Mouse (Mus musculus) heart, postnatal 25 days (tissue): ENCODE data around the gene Ablim2. TPM values are rescaled to one million over a fixed set of nuclear protein-coding genes. Genes with fewer than 3 reads are reported as not detected.

Experiments
- DNase-seq: peaks from one replicate; pipeline ENCODE4 v3.0.0; 2022; ENCODE audit warnings: low spot score
- intact Hi-C: fragments of 180-260 bp; cut with DNase I; formaldehyde crosslinking; loops from one replicate; pipeline ENCODE4 v1.15.1; 2025
- total RNA-seq, 2 experiments: library from RNA; stranded (reverse); gene quantifications; 2 replicates each; pipeline ENCODE4 v1.2.3; 2021

The Ablim2 gene
- total RNA-seq, 2 experiments from 2014 or later: 14.9 to 16.0 TPM

DNA sequence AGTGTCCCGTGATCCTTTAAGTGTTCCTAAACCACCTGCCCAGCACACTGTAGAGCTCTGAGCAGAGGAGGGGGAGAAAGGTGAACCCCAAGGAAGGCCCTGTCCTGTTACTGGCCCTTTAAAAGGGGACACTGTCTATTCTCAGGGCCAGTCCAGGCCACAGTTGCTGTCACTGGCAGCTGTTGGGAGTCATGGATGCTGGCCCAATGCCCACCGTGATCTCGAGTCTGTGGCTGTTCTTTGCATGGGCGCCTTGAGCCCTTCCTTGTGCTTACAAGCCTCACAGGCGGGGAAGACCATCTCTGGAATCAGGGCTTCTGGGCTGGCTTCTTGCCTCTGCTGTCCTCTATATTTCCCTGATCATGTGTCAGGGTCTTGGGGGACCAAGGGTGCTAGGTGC lies 4.7 kb downstream of the Ablim2 start:
- peak; percentile 48 for DNase-seq
- intact Hi-C loops: no loop called here

DNA sequence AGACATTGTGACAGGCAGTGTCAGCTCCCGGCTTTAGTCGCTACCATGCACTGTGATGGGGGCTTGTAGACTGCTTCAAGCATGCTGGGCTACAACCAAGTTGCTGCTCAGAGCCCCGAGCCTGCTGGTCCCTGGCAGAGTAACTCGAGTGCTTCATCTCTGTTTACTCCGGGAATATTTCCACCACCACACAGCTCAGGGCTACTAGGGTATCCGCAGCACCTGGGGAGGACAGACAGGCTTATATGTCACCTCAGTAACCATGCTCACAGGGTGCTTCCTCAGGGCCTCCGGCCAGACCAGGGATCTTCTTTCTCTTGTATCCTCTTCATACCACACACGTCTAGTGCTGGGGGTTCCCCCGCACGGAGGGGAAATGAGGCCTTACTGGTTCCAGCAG lies 5.2 kb downstream of the Ablim2 start:
- intact Hi-C loops: no loop called here
- no peak for DNase-seq

DNA sequence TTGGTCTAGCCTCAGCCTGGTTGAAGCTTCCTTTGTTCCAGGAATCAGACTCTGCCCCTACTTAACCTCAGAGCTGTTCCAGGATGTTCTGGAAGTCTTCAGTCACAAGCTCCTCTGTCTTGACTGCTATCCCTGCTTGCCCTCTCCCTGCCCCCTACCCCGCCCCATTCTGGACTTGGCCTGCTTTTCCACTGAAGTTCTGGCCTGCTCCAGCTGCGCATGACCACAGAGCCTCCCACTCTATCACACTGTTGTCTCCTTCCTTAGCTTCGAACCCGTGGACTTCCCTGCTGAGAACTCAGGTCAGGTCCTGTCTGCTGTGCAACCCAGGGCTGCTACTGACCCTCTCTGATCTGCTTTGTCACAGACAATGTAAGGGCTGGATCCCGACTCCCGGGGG lies 8.2 kb downstream of the Ablim2 start:
- intact Hi-C loops: no loop called here
- DNase-seq: no peak

DNA sequence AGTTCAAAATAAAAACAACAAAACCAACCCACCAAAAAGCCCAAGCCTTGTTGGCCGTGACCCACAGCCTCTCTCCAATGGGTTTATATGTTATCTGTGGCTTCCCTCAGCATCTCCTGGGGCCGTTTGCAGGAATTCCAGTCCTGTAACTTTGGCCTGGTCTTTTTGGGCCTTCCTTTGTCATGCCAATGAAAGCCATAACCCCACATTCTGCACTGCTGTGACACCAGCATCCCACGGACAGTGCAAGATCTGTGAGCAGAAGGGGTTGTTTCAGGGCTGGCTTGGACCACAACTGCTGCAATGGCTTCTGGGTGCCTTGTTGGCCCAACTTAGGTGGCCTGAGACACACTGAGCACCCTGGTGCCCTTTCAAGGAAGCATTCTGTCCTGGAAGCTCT lies 10.8 kb downstream of the Ablim2 start:
- DNase-seq: no peak
- intact Hi-C loops: no loop called here

DNA sequence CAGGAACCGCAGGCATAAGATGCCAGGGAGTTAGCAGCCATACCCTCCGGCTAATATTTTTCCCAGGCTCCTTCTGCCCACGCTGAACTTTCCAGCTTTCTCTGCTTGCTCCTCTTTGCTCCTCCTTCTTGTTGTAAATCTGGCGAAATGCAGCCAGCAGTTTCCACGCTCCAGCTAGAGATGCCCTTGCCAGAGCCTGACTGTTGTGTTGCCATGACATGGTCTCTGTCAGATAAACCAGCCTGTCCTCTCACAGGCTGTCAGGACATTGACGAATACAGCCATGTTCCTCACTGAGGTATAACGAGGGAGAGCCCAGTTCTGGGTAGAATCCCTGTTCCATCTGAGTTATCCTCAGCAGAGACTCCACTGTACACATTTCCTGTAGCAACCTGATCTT lies 11.3 kb downstream of the Ablim2 start:
- no peak for DNase-seq
- intact Hi-C loops: no loop called here

DNA sequence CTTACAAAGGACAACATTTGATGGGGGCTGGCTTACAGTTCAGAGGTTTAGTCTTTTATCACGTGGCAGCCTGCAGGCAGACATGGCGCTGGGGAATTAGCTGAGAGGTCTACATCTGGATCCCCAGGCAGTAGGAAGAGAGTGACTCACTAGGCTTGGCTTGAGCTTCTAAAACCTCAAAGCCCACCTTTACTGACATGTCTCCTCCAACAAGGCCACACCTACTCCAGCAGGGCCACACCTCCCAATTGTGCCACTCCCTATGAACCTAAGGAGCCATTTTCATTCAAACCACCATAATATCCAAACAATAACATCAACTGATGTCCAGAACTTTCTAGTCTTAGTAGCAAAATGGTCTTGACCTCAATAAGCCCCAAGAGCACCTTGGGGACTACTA lies 12.6 kb downstream of the Ablim2 start:
- no peak for DNase-seq
- intact Hi-C loops: no loop called here

DNA sequence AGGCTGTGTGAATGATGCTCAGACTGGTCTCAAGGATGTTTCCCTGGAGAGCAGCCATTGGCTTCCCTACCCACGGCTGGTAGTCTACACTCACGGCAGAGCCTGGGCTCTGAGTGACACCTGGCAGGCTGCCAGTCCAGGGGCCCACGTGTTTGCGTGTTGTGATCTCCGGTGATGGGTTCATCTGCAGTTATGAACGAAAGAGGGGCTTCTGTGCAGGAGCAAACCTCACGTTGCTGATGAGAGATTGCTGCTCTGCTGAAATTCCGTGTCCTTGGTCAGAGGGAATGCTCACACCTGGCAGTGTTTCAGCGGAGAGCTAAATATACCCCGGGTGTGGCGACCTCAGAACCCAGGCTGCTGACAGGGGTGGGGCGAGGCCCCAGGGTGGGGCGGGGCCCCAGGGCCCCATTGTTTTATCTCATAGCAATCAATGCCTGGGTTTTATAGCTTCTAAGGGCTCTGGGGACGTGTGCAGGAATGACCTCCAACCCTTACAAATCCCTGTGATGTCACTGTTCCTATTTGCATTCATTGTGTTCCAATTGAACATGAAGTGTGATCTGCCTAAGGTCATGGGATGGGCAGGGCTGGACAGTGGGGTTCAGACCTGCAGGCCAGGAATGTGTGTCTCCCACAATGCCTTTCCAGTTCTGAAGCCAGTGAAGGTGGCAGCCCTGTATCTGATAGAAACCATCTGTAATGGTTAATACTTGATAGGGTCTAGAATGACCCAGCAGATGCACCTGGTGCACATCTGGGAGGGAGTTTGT lies 13.4 kb downstream of the Ablim2 start:
- DNase-seq: no peak
- intact Hi-C loops: no loop called here

DNA sequence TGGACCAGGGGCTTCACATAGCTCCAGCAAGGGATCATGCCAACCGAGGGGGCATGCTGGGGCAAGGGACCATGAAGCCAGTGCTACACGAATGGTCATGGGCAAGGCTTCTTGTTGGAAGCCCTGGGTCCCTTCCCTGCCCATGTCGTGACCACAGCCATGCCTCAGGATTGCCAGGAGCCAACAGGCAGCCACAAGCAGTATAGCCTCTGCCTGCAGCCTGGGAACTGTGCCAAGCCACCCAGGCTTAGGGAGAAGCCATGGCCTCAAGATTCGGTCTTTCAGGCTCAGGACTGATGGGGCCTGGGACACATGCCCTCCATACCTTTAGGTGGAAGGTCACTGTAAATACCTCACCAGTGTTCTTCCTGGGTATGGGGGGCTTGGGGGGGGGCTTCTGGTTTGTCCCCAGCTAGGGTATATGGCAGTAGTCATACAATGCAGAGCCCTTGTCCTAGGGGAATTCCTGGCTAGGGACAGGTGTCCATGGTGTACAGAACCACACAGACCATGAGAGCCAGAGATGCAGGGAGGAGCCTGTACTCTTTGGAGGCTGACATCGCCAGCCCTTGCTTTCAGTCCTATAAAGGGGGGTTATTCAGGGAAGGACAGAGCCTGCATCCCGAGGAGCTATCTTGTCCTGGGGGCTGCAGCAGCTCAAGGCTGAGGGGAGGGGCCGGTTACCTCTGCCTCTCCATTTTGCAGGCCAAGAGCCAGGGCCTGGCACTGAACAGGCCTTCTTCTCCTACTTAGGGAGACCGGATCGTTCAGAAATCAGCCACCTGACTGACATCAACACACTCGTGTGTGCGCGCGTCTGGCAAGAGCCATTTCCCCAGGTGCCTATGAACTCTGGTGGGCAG lies 15.8 kb downstream of the Ablim2 start:
- intact Hi-C loops: no loop called here
- no peak for DNase-seq

DNA sequence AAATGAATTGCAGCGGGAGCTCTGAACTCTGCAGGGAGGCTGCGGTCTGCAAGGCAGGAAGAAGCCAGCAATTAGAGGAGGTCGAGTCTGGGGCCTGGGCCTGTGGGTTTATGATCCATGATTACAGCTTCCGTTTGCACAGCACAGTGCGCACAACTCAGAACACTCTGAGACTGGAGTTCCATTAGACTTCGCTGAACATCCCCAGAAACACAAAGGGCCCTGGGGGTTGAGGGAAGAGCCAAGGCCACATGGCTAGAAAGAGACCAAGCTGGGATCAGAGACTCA lies 16.4 kb downstream of the Ablim2 start:
- intact Hi-C loops: no loop called here
- no peak for DNase-seq

DNA sequence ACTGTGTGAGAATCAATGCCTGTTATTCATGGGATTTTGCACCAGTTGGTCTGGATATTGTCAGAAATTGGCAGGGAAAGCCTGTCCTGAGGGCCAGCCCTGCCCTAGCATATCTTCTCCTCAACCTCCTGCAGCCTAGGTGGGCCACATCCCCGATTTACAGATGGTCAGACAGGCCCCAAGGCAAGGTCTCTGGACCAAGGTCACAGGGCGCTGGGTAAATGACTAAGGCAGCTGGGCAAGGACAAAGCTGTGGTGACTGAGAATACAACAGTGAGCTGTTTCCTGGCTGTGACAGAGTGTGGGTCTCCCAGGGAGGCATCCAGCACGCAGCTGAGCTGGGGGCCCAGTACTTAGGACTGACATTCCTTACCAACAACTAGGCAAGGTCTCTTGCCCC lies 23.4 kb downstream of the Ablim2 start:
- no peak for DNase-seq

DNA sequence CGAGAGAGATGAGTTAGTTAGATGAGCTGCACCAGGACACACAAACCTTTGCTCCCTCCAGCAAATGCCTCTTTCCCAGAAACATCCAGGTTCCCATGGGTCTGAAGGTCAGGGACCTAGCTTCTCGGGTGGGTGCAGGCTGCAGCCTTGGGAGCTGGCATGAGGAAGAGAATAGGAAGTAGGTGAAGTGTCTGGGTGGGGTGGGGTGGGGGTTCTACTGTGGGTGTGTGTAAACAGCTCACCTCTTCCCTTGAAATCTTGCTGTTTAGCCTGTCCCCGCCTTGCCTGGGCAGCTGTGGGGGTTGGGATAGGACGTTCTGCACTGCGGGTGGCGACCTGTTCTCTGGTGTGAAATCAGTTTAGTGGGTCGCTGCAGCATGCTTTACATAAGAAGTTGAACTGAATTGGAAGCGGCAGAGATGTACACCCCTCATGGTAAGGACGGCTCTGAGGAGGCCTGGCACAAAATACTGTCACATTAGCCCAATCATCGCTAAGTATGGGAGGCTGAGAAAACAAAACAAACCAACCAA lies 25.0 kb downstream of the Ablim2 start:
- DNase-seq: no peak
- intact Hi-C loops: no loop called here

More for the DNA sequence above, 23.4 kb downstream of the Ablim2 start:
- intact Hi-C loops: no loop called here

DNA sequence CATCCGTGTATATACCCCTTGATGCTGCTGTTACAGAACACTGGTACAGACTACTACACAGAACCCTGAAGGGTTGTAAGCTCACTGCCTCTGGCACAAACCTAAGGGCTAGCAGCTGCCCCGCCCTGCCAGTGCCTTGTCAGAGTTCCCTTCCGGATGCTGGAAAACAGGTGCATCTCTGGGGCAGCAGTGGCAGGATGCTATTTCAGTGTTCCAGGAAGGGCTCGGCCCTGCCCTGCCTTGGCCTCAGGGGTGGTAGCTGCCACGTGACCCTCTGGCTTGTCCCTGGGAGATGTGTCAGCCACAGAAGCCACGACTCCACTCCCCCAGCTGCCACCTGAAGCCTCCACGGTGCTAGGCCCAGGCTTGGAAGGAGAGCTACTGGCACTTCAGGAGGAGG lies 28.2 kb downstream of the Ablim2 start:
- intact Hi-C loops: no loop called here
- DNase-seq: no peak

DNA sequence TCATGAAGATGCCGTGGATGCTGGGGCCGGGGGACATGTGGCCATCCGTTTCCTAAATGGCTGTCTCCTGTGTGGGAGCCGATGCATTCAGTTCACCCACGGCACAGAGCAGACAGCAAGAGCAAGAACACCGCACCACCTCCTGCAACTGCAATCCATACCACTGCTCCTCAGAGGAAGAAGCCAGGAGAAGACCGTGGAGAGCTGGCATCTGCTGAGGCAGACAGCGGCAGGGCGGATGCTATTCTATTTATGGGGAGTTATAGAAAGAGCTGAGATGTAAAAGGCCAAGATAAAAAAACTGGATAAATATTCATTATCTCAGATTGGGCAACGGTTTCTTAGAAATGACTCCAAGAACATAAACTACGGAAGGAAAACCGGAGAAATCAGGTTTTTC lies 30.2 kb downstream of the Ablim2 start:
- no peak for DNase-seq
- intact Hi-C loops: no loop called here

DNA sequence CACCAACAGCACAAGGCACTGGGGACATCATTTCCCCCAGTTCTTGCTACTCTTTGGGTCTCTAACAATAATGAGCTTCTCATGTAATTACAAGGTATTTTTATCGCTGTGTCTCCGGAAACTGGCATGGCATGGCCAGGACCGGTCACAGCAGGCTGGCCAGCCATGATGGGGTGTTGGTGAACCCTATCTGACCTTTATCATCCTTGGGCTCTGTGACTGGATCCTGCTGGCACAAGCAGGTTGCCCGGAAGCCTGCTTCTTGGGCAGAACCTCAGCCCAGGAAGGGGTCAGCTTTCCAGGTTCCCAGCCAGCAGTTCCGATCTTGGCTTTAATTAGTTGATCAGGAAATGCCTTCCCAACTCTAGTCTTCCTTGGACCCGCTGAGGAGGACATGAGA lies 31.0 kb downstream of the Ablim2 start:
- intact Hi-C loops: no loop called here
- DNase-seq: no peak

DNA sequence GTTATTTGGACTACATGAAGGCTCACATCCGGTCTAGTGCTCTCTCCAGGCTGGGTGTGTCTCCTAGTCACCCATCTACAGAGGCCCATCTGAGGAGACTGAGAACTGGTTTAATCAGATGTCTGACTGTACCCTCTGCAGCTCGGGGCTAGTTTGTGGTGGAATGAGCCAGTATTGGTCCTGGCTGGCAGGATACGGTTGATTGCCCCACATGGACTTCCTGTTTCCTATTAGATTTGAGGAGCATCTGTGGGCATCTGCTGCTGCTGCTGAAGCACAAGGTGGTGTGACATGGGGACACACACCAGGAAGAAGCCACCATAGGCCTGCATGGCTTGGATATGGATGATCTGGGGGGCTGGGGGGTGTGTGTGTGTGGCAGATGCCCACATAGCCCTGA lies 32.0 kb downstream of the Ablim2 start:
- intact Hi-C loops: no loop called here
- DNase-seq: no peak

DNA sequence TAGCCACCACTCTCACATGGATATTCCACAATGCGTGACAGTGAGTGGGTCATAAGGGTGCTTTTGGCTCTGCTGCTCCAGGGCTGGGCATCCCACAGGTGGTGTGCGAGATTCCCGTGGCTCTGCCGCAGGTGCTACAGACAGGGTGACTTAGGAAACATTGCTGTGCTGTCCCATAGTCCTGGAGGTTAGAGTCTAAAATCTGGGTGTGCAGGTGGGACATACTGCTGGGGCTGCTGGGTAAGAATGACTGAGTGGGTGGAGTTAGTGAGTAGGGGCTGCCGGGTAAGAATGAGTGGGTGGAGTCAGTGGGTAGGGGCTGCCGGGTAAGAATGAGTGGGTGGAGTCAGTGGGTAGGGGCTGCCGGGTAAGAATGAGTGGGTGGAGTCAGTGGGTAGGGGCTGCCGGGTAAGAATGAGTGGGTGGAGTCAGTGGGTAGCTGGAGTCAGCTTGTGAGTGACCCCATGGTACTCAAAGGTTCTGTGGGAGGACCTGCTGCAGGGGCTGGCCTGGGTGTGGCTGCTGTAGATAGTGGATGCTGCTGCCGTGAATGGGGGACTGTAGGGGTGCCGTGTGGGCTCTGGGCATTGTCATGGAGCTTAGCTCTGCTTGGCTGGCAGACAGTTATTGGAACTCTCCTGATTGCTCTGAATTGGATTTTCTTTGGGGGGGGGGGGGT lies 32.8 kb downstream of the Ablim2 start:
- no peak for DNase-seq
- intact Hi-C loops: no loop called here

DNA sequence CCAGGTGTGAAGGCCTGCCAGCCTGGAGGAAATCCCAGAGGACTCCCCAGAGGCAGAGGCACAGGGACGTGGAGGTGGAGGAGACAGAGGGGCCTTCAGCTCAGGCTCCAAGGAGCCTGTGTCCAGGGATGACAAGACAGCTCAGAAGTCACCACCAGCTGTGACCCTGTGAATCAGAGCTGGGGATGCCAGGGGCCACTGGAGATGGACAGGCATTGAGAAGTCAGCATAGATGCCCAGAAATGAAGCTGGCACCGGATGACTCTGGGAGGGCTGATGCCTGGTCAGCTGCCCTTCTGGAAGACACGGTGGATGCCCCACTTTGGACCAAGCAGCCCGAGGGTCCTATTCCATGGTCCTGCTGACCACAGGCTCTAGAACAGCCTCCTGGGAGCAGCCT lies 36.3 kb downstream of the Ablim2 start:
- DNase-seq: no peak
- intact Hi-C loops: no loop called here

DNA sequence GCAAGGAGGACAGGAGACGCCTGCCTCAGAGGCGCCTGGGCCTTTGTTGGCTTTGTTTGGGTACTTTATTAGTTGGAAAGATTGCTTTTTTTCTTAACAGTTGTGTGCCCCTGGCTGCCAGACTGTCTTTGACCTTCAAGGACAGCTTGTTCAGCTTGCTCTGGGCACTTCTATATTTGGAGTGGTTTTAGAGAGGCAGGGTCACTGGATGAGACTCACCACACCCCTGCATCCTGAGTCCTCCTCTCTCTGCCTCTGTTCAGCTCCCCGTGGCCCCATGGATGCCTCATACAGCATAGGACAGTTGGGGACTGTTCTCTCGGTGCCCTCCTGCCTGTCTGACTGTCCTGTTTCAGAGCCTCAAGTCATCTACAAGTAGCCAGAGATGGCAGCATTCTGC lies 37.3 kb downstream of the Ablim2 start:
- intact Hi-C loops: loop anchor here (5.0 kb wide), 1 partner anchor 62 kb away; no protein-coding TSS in a partner anchor
- no peak for DNase-seq

DNA sequence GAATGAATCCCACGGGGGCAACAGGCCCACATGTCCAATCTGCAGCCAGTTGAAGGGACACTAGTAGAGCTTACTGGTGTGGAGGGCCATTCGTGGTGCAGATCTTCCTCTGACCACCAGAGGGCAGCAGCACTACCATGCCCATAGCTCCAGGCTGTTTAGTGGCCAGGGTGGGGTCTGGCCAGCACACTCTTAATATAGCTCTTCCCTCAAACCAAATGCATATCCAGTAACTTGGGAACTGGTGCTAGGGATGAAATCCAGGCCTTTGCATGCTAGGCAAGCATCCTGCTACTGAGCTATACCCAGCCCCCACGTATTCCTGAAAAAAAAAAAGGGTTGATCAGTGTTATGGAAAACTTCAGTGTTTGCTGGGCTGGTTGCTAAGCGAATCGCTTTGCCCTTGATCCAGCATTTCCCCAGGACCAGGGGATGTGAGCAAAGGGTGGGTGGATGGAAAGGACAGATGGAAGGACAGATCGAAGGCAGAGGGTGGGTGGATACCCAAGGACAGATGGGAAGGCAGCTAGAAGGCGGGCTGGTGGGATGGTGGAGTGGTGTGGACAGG lies 37.9 kb downstream of the Ablim2 start:
- no peak for DNase-seq
- intact Hi-C loops: loop anchor here (5.0 kb wide), 1 partner anchor 62 kb away; no protein-coding TSS in a partner anchor

DNA sequence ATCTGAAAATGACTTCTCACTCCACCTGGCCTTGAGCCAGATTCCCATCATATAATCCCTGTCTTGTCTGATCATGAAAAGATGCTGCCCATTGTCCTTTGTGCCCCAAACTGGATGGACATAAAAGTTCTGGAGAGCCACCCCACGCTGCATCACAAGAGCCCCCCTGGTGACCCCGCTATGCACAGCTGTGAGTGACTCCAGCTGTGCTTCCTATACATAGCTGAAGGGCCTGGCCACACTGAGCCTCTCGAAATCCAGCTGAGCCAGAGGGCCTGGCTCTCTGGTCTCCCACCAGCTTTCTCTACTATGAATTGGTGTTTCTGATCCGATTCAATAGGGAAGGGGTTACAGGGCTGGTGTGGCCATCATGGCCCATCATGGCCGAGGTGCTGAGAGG lies 38.5 kb downstream of the Ablim2 start:
- no peak for DNase-seq
- intact Hi-C loops: loop anchor here (5.0 kb wide), 1 partner anchor 61 kb away; no protein-coding TSS in a partner anchor
